Mouse (Mus musculus) left cerebral cortex, adult 8-10 months (tissue): ENCODE results near the gene Opcml. TPM values are rescaled to one million over a fixed set of nuclear protein-coding genes. Genes with fewer than 3 reads are reported as not detected.

Experiments used
- DNase-seq, 2 experiments: peaks; one replicate each; pipeline ENCODE4 v3.0.0; 2022; ENCODE audit warnings: low spot score in 2 of 2
- total RNA-seq, 4 experiments: library from RNA; stranded (reverse); gene quantifications; 2 replicates each; pipeline ENCODE4 v1.2.4; 2022

Opcml gene
- total RNA-seq, 4 experiments from 2014 or later: 202 to 222 (median 210) TPM

DNA sequence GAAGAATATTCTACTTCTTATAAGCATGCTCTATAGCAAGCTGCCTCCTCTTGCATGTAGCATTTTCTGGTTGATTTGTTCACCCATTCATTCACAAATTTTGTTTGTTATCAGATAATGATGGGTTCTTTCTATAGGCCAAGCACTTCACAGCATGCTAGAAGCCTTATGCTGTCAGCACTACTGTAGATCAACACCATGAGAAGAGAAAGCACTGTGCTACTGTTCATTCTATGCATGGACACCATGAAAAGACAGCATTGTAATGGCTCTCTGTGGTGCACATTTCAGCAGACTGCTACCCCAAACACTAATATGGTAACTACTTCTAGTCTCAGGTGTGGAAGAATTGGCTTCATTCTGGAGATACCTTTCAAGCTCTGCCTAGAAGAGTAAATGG, 527.3 kb downstream of the Opcml start:
- DNase-seq: no peak

DNA sequence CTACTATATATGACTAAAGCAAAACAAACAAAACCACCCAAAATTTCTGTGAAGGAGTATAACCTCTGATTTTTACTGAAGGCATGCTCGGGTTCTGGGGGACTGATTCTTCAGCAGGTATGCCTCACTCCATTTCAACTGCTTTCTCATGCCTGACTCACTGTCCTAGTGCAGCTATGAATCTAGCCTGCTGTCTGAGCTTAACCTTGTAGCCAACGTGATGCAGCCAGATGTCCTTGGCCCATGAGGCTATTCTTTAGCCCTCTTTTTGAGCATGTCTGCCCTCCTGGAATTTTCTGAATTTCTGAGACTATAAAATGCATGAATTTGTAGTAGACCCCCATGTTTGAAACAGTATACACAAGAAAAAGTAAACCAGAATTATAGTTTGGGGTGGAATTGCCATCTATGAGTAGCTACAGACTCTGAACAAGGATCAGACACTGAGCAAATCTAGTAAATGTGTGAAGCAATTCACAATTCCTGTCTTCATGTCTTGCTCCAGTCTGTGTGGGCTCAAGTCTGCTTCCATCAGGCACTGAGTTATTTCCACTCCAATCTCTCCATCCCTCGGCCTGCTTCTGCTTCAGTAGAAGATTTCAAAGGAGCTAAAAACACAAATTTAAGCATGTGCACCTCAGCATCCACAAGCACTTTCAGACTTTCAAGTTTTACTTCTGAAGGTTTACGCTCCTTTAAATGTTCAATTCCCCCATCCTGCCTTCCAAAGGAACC, 528.6 kb downstream of the Opcml start:
- no peak for DNase-seq

DNA sequence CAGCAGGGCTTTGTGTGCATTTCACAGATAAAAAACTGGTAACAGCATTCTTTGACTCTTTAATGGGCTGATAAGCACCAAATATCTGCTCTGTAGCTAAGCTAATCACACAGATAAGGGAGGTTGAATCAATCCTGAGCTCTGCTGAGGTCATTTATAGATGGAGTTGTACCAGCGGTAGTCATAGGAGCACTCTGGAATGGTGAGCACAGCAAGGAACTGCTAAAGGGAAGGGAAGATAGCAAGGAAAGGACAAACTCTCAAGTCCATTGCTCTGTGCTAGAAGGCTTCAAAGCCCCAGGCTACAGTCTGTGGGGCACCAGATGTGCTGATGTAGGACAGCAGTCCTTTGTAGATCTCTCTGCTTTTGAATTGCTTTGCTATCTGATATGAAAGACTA, 529.2 kb downstream of the Opcml start:
- DNase-seq: no peak

DNA sequence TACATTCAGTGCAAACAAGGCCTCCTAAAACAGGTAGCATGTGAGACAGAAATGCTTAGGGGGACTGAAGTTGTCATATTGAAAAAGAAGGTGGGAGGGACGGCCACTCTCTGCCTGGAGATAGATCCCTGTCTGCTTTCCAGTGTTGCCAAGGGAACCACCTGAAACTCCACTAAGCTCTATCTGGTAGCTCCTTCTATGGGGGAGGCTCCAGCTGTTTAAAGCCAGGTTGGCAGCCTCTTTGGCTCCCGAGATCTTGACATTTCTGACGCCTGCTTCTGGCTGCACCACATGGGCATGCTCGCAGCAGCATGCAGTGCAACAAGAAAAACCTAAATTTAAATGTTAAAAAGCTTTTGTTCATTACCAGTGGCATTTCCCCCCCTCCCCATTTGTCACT, 537.4 kb downstream of the Opcml start:
- DNase-seq: peak in 1 of 2 experiments; percentile 41

DNA sequence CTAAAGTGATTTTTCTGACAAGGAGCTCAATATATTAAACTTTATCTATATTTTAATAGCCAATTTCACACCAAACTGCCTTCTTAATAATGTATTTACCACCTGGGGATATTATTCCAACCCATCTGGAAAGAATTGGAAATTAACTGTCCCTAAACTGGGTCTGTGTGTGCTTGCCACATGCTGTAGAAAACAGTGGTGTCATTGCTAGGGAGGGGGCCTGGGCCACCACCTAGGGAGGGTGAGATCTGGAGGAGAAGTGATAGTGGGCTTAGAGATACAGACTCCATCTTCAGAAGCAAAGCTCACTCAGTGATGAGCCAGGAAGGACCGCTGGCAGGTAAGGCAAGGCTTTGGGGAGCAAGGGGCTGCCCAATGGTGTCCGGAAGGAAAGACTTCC, 537.9 kb downstream of the Opcml start:
- DNase-seq: no peak

DNA sequence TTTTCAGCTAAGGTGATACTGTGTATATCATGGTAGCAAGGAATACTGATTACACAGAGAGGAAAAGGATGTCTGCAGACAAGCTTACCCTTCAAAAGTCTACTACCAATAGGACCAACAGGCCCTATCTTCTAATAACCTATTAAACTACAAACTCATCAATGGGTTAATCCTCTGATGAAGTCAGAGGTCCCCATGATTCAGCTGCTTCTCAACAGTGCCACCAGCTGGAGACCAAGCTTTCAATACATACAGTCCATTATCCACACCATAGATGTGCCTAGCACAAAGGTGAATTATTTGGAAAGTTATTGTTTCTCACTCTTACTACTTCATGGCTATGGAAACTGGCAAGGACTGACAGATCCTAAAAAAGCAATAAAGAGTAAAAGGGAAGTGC, 538.9 kb downstream of the Opcml start:
- no peak for DNase-seq

DNA sequence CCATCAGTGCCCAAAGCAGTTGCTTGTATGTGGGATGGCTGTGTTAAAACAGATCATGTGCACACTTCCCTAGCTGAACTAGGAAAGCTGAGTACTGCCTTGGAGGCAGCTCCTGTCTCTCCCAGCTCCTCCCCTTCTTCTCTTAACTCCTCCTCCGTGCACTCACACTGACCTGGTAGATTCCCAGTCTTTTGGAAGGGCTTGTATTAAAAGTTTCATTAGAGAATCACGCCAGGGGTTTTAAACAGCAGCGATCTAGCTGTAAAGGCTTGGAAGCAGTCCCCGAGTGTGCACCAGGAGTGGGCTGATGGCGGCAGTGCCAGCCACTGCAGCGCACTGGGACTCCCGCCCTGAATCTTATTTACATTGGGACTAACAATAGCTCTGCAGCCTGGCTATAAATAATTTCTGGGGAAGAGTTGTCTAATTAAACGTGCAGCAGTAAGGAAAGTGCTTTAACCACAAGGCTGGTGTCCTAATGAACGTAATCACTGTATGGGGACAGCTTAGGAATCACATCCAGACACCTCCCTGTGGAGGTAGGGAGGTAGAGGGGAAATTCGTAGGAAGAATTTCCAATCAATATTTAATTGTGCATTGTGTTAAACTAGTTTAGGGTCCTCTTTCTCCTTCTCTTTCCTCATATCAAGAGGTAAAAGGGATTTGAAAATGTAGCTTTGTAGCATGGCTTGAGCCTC, 546.1 kb downstream of the Opcml start:
- DNase-seq: peak; percentile 44 to 65

DNA sequence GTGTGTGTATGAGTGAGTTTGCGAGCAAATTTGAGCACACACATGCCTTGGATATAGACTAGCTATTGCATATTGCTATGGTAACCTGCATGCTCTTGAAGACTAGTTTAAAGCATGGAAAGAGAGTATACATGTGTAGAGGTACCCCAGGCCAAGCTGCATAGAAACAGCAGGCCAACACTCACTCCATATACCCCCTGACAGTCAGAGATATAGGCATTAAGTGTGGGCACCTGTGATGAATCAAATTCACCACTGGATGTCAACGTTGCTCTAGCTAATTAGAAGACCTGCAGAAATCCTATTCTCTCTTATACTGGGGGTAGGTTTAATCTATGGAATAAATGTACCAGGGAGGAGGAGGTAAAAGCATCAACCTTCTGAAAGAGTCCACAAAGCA, 547.3 kb downstream of the Opcml start:
- no peak for DNase-seq

DNA sequence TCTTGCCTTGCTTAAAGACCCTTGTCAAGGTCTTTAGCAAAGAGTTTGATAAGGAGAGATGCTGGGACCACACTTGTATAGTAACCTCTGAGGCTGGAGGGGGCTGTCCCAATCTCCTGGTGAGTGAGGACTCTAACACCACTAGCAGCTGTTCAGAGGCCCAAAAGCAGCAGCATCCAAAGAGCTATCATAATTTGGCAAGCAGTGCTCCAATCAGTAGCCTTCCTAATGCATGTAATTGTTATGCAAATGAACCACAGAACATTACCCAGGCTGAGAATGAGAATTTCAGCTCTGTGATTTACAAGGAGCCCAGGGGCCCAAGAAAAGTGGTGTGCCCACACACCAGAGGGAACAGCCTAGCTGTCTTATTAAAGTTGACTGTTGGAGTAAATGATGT, 564.4 kb downstream of the Opcml start:
- no peak for DNase-seq

DNA sequence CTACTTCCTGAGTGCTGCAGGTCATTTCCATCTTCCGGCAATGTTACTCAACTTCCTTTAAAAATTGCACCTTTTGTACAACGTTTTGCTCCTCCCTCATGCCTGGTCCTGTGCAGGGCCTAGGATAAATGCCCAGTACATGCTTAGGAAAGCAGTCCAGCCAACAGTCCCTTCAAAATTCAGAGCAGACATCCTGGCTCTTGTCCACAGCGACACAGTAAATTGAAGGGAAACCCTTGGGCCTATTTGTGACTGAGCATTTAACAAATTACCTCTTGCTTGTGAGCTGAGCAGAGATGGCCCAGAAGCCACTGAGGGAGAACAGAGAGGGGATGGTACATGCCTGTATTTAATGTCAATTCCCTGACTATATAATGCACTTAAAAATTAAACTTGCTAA, 567.4 kb downstream of the Opcml start:
- no peak for DNase-seq

DNA sequence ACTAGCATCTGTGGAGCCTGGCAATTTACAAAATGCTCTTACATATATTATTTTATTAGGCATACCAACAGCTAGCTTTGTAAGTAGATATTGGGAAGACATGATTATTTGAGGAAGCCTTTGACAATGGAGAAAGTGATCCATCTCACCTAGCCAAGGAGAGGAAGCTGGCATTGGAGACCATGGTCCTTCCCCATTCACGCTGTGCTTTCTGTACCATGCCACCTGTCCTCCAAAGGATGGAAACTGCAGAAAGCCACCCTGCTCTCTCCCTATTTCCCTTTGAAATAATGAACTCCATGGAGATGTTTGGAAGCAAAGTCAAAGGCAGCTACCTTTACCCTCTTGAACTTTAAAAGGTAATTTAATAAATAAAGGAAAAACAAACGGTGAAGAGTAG, 570.1 kb downstream of the Opcml start:
- DNase-seq: no peak

DNA sequence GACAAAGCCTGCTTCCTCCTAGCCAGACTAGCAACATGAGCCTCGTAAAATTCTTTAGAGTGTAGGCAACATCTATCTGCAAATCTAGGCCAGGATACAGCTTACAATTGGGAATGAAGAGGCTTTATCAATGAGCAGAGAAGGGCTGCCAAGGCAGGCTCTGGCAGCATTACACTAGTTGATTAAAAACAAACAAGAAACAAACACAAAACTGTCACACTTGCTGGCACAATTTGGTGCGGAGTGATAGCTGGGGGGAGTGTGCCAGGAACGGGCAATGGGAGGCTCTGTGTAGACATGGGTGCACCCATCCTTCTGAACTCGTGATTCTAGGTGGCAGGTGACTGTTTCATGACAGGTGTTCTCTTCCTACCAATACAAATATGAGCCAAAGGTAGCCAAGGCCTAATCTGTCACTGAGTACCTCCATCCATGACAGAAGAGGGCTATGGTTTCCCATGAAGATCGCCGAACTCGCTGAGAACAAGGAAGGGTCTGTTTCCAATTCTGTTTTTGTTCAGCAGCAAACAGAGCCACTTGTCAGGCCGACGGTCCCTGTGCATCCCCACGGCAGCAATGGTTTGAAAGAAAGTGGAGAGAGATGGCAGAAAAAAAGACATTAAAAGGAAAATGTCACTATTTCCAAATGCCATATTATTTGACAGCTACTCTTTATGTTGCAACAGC, 574.0 kb downstream of the Opcml start:
- peak; percentile 8 to 36 for DNase-seq

DNA sequence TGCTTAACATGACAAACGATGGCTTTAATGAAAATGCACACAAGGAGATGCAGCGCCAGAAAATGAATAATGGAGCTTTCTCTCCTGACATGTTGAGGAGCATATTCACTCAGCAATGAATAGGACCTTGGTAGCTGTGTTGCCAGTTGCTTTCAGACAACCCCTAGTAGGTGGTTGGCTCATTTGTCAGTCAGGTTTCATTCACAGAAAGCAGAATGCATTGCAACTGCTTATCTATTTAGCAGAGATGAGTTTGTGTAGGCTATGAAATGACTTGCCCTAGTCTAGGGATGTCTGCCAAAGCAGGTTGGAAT, 574.5 kb downstream of the Opcml start:
- no peak for DNase-seq

DNA sequence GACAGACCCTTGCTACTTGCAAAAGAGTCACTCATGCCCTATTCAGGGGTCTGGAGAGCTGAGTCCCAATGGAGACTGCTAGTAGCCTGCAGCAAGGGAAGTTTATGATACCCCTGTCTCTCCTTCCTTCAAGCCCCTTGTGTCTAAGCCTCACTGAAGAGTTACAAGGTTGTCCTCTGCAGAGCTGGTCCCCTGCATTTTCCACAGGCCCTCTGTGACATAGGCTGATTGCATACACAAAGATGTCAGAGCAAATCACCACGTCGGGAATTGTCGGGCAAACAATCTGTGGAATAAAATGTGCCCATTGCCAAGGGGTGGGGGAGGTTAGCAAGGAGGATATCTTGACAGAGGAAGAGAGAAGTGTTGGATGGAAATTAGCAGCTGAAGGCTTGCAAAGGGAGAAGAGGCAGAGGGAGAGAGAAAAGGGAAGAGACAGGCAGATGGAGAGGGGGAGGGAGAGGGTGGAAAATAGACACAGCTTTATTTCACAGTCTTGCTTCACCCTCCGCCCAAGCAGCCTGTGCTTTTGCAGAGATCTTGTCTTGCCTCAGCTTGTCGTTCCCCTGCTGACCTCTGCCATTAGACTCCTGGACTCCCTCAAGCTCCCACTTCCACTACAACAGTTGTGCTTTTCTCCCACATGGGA, 596.1 kb downstream of the Opcml start:
- peak; percentile 23 to 84 for DNase-seq

DNA sequence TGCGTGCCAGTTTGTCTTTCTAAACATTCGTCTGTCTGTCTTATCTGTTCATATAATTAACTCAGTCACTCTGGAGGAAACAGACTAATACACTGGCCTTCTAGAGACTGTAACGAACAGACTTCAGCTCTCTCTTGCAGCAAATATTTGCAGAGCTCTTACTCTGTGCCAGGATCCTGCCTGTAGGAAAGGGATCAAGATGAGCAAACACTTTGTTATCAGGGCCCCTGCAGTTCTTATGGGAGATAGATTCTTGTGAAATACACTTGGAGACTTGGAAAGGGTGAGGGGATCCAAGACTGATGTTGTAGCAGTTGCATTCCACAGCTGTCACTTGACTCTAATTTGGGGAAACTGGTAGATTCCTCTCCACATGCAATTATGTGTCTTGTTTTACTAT, 604.6 kb downstream of the Opcml start:
- no peak for DNase-seq

DNA sequence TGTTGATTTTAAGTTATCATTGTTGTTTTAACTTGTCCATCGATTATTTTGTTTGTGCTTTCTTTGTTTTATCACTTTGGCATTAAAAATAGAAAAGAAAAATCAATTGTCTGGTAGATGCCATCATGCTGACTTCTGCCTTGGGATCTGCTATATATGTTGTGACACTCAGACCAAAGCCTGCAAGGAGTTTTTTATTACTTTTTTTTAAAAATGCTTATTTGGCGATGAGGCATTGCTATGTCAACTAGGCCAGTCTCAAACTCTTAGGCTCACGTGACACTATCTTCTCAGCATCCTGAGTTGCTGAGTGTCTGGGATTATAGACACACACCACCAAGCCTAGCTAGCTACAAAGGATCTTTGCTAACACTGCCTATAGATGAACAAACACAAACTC, 605.1 kb downstream of the Opcml start:
- no peak for DNase-seq

DNA sequence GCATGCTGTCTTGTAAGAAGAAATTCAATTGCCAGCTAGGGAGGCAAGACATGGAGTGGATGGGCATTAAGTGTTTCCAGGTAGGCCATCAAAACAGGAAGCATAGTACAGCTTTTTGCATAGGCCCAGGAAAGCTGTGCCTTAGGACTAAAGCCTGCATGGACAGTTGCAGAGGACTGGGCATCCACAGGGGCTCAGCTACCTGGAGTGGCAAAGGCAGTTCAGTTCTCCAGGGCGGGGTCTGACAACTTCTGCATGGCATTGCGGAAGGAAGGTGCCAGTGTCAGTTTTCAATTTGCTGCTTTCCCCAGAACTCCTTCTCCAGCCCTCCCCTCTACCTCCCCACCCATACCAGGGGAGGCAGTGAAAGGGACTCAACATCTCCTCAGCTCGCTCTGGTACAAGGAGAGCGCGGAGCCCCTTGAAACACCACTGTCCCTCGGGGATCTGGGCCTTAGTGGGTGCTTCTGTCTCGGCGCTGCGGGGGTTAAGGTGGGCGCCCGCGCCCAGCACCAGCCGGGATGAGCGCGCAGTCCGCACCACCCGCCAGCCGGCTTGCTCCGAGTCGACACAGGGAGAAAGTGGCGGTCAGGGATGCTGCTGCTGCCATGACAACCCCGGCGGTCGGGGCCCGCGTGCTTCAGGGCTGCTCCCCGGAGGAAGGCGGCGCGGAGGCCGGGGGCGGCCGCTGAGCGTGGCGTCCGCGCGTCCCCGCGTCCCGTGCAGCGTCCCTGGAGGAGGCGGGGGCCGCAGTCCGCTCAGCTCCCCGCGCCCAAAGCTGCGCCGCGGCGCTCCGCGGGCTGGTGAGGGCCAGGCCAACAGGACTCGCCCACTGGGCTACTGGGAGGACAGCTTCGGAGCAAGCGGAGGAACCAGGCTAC, 612.4 kb downstream of the Opcml start:
- peak; percentile 48 to 66 for DNase-seq

DNA sequence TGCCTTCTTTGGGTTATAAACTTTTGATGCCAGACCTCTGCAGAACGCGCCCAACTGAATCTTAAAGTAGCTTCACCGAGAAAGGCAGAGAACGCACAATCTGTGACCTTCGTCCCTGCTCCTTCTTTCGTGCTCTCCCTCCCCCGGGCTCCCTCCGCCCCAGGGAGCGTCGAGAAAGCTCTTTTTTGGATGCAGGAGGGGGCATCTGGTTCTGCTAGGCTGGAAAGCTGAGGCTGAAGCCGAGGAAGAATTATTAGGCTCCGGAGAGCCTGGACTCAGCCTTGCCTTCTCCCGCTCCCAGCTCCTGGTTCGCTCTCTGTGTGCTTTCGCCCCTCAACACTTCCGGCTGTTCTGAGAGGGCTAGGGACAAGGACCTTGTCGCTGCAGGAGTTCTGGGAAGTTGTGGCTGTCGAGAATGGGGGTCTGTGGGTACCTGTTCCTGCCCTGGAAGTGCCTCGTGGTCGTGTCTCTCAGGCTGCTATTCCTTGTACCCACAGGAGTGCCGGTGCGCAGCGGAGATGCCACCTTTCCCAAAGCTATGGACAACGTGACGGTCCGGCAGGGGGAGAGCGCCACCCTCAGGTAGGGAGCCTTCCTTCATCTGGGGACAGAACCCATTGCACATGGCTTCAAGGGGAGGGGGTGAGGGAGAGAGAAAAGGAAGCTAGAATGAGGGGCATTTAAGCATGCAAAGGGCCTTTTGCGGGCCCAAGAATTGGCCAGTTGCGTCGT, 613.4 kb downstream of the Opcml start:
- DNase-seq: peak; percentile 68 to 82

DNA sequence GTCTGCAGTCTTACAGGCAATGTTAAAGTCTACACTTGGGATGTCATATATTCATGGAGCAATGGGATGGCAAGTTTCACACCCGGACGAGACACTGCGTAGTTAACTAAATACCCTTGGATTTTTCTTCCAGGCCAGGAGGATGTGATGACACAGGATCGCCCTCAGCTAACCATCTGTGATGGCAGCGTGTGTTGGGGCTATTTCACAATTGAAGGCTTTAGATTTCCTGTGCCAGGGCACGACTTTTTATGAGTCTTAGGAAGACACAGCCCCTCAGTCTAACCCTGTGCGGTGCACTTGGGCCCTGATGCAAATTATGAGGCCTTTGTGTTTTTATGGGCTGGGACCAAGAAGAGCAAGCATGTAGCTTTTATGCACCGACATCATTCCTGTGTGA, 614.0 kb downstream of the Opcml start:
- no peak for DNase-seq

DNA sequence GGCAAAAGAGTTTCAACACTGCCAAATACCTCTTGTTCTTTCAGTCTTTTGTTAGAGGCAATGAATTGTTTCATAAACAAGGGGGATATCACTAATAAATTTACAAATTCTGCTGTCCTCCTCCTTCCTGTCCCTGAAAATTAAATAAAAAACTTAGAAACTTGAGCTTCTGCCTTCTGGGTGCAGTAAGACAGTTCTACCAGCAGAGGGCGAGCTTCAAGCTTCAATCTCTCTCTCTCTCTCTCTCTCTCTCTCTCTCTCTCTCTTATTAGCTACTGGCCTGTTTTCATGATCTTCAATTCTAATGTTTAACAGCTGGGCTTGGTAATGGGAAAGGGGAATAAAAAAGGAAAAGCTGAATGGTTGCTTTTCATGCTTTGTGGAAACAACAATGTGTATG, 615.2 kb downstream of the Opcml start:
- no peak for DNase-seq

DNA sequence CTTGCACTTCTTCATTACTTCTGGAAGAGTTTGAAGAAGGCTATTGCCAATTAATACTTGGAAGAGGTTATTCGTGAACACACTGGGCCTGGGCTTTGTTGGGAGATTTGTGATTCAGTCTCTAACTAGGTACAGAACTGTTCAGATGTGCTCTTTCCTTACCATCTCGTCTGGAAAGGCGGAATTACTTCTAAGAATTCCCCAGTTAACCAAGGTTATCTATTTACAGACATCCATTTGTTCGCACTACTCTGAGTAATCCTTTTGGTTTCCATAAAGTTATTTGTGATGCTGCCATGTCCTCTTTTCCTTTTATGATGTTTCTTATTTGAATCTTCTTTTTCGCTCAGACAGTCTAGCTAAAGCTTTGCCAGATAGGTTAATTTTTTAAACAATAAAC, 630.2 kb downstream of the Opcml start:
- no peak for DNase-seq
